Mouse (Mus musculus) liver, postnatal 0 days (tissue): ENCODE results near the gene Dcbld2. TPM values are rescaled to one million over a fixed set of nuclear protein-coding genes. Genes with fewer than 3 reads are reported as not detected.

Experiments
- ATAC-seq: fragments of 200-750 bp; cut with Nextera tagmentation; 2 replicates; pipeline ENCODE4 v1.8.0; 2017; ENCODE audit warnings: mild to moderate bottlenecking, moderate library complexity
- DNase-seq: peaks from one replicate; pipeline ENCODE4 v3.0.0-alpha.2; 2016
- H3K27ac ChIP-seq: fragments of 300-500 bp; sonication (generic); 2 replicates; pipeline ENCODE4 v1.5.1; 2014; ENCODE audit warnings: antibody characterized with exemption, moderate library complexity, mild to moderate bottlenecking, low read depth
- H3K27me3 ChIP-seq: fragments of 300-500 bp; sonication (generic); 2 replicates; pipeline ENCODE4 v1.6.1; 2014; ENCODE audit warnings: low read length, control low read depth, mixed read lengths; ENCODE audit not compliant: insufficient read depth
- H3K36me3 ChIP-seq: fragments of 300-500 bp; sonication (generic); replicated peaks from 2 replicates; pipeline ENCODE4 v1.6.1; 2014; ENCODE audit warnings: mild to moderate bottlenecking, control low read depth, low read length, moderate library complexity, mixed read lengths; ENCODE audit not compliant: insufficient read depth
- H3K4me1 ChIP-seq: fragments of 300-500 bp; sonication (generic); 2 replicates; pipeline ENCODE4 v1.6.1; 2014; ENCODE audit warnings: antibody characterized with exemption, mild to moderate bottlenecking, control low read depth; ENCODE audit not compliant: insufficient read depth
- H3K4me2 ChIP-seq: fragments of 300-500 bp; sonication (generic); 2 replicates; pipeline ENCODE4 v1.6.1; 2014; ENCODE audit warnings: low read depth, mild to moderate bottlenecking, low read length, moderate library complexity, mixed read lengths
- H3K4me3 ChIP-seq: fragments of 300-500 bp; sonication (generic); 2 replicates; pipeline ENCODE4 v1.5.1; 2014; ENCODE audit warnings: low read depth, low read length
- H3K9ac ChIP-seq: fragments of 300-500 bp; sonication (generic); replicated peaks from 2 replicates; pipeline ENCODE4 v1.6.1; 2014; ENCODE audit warnings: mild to moderate bottlenecking, moderate library complexity
- H3K9me3 ChIP-seq: fragments of 300-500 bp; sonication (generic); 2 replicates; pipeline ENCODE4 v1.6.1; 2016; ENCODE audit warnings: mild to moderate bottlenecking, control low read depth, low read length, mixed read lengths
- CTCF ChIP-seq: sonication (generic); IDR thresholded peaks from 2 replicates; pipeline ENCODE4 v1.5.1; 2016; ENCODE audit warnings: antibody characterized with exemption, low read depth
- EP300 ChIP-seq: IDR thresholded peaks from 2 replicates; pipeline ENCODE4 v1.6.1; 2016; ENCODE audit warnings: antibody characterized with exemption, low read depth, mild to moderate bottlenecking
- WGBS: fragments of 180-500 bp; shearing (Covaris S2); extraction: QIAGEN DNeasy Blood & Tissue Kit; methylation state at CpG from one replicate; pipeline ENCODE4 v1.1.7; 2014; ENCODE audit not compliant: insufficient replicate concordance; 5-methylcytosine and 5-hydroxymethylcytosine counted together
- polyA plus RNA-seq: library from polyadenylated mRNA; unstranded; fragments of >200 nt; fragmentation: Nextera tagmentation; extraction: Ambion mirVana; gene quantifications from 2 replicates; pipeline ENCODE4 v1.2.1, GENCODE M21; 2015

Gene Dcbld2
- polyA plus RNA-seq, 1 experiment from 2014 or later, result 0.31 TPM

DNA sequence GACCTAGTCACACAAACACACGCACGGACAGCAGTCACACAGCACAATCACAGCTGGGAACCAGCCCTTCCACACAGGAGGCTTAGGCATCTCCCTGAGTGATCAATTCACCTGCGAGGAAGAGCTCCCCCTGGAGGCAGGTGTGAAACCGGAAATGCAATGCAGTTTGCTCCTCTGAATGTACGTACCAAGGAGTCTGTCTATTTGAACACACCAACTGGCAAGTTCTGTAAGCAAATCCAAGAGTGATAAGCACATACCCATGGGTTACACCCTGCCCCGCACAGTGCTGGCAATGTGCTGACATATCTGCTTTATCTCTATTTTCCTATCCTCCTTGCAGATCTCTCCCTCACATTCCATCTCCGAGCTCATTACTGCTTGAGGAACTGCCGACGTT, 106.3 kb downstream of the Dcbld2 start:
- 51% methylated on average over 9 of the region's 9 CpGs for WGBS
- no peaks in the 10 kb centered on the region for H3K36me3 ChIP-seq
- ATAC-seq (peak; percentile 92), DNase-seq (peak; percentile 78)
- peak overlapping the region; percentile 58 for H3K27ac ChIP-seq
- peak overlapping the region; percentile 58 for H3K4me2 ChIP-seq
- peak; percentile 94 for TF ChIP-seq CTCF
- peak; percentile 82 for TF ChIP-seq EP300
- H3K9ac ChIP-seq, result no peak overlapping the region; the same call in 1 of the 2 replicates
- peaks cover 15% of the 10 kb centered on the region for H3K4me1 ChIP-seq
- no peak overlapping the region for H3K4me3 ChIP-seq
- no peaks in the 10 kb centered on the region for H3K27me3 ChIP-seq
- H3K9me3 ChIP-seq, result no peaks in the 10 kb centered on the region

DNA sequence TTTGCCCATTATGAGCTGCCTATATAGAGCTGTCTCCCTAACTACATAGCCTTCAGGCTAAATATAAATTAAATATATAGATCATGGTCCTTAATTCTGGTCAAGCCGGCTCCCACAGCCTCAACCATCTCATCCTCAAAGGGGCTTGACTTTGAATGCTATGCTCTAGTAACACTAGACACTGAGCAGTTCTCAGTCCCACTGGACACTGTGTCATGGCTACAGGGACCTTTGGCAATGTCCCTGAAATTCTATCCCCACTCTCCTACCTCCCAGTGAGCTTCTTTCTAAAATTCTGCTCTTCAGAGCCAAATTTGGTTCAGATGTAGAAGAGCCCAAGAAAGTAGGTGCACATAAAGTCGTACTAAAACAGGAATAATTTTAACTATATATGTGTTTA, 107.9 kb downstream of the Dcbld2 start:
- TF ChIP-seq EP300, result no peak
- TF ChIP-seq CTCF, result no peak
- H3K9ac ChIP-seq, result no peak overlapping the region
- no peaks in the 10 kb centered on the region for H3K27me3 ChIP-seq
- H3K27ac ChIP-seq, result no peak overlapping the region
- H3K4me3 ChIP-seq, result no peak overlapping the region
- no peak for DNase-seq
- peaks cover 15% of the 10 kb centered on the region for H3K4me1 ChIP-seq
- H3K36me3 ChIP-seq, result no peaks in the 10 kb centered on the region
- H3K9me3 ChIP-seq, result no peaks in the 10 kb centered on the region
- no peak for ATAC-seq
- WGBS, result 98% methylated on average over 2 of the region's 2 CpGs
- no peak overlapping the region for H3K4me2 ChIP-seq

DNA sequence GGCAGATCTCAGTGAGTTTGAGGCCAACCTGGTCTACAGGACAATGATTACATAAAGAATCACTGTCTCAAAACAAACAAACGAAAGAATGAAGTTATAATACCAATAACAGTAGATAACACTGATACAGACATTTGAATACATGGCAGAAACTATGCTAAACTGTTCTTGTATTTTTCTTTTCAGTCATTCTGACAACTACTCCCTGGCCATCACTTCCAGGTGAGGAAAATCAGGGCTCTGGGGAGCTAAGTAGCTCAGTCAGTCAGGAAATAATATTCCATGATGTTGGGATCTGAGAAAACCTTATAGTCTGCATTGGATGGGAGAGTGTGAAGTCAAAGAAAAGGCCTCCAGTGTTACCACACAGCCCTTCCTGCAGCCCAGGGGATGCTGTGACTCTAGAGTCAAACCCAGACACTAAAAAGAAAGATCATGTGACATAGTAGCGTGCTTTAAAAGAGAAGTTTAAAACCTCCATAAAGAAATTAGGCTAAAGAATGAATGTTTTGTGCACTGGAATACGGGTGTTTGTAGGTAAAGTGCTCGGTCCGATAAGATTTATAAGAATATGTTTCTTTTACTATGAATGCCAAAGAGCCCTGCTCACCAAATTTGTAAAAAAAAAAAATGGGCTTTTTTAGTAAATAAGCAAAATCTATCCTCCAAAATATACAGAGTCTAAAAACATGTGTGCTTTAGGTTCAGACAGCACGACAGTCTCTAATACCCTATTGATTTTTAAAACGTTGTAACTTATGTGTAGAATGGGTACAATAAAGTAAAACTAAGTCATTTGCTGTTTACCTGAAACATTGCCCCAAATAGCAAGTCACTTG, 108.9 kb downstream of the Dcbld2 start:
- no peak for DNase-seq
- H3K27ac ChIP-seq, result no peak overlapping the region
- H3K36me3 ChIP-seq, result no peaks in the 10 kb centered on the region
- ATAC-seq, result no peak
- no peak for TF ChIP-seq EP300
- no peak for TF ChIP-seq CTCF
- H3K27me3 ChIP-seq, result no peaks in the 10 kb centered on the region
- 87% methylated on average over 7 of the region's 7 CpGs for WGBS
- no peak overlapping the region for H3K4me3 ChIP-seq
- H3K9me3 ChIP-seq, result no peaks in the 10 kb centered on the region
- no peak overlapping the region for H3K9ac ChIP-seq
- H3K4me1 ChIP-seq, result peaks cover 15% of the 10 kb centered on the region
- H3K4me2 ChIP-seq, result no peak overlapping the region

Other genes starting within 250 kb of the Dcbld2 start
- 11.8 and 16.8 TPM in 2 replicates for gene St3gal6, start 115.8 kb downstream of the Dcbld2 start, polyA plus RNA-seq
- not detected in 2 replicates for gene Gm813, start 208.5 kb downstream of the Dcbld2 start, polyA plus RNA-seq
- gene E330017A01Rik, start 230.3 kb downstream of the Dcbld2 start, polyA plus RNA-seq, result not detected in 2 replicates